Mouse (Mus musculus) stomach, postnatal 0 days (tissue): Measurements from ENCODE around the gene Abcc8.

ENCODE experiments used
- CTCF ChIP-seq: IDR thresholded peaks from 2 replicates; pipeline ENCODE4 v1.5.1; 2016; ENCODE audit warnings: antibody characterized with exemption, low read depth, mild to moderate bottlenecking, moderate library complexity
- EP300 ChIP-seq: optimal IDR thresholded peaks from 2 replicates; pipeline ENCODE3; 2016; ENCODE audit warnings: antibody characterized with exemption

DNA sequence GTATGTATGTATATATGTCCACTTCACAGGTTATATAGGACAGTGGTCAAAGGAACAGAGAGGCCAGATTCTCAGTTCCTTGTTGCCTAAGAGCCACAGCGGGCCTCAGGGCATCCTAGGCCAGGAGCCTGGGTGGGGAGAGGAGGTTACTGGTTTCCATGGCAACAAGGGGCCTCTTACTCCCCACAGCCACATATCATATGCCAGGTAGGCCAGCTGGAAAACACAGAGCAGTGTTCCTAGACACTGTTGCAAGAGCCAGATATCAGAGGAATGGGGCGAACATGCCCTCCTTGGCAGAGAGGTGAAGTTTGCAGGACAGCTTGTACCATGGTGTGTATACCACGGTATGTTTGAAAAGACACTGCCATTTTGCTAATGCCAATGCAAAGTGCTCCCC is 66.4 kb downstream of the Abcc8 start:
- TF ChIP-seq CTCF = no peak
- TF ChIP-seq EP300 = no peak
